Mouse (Mus musculus): ENCODE data around the gene Nmral1.
A peak's percentile ranks its signal among the peaks of the same experiment; 100 is the strongest.
"Not testable (repeated sequence)": the region's sequence is repeated elsewhere in the genome, so short reads cannot be mapped to it uniquely, and the experiment has no call there.

Gene Nmral1

GRCm38 (mm10) chr16:4718753-4719518 lies at the start of gene Nmral1:
TSS of gene Nmral1 (minus strand) at chr16:4719356.
- DNase-seq (ENCODE audit: low read depth, low spot score), result peak; percentile 56

- DNase-seq (ENCODE audit: low read depth, low spot score), result no peak
Measured at GRCm38 (mm10) chr16:4768719-4769118, 49.6 kb upstream of the Nmral1 start.

- DNase-seq (ENCODE audit: low read depth, low spot score), result no peak
Measured at GRCm38 (mm10) chr16:4767012-4767790, 48.0 kb upstream of the Nmral1 start.

- DNase-seq (ENCODE audit: low read depth, low spot score), result no peak
Measured at GRCm38 (mm10) chr16:4765852-4766251, 46.7 kb upstream of the Nmral1 start.

- DNase-seq (ENCODE audit: low read depth, low spot score), result no peak
Measured at GRCm38 (mm10) chr16:4763276-4763675, 44.1 kb upstream of the Nmral1 start.

- DNase-seq (ENCODE audit: low read depth, low spot score), result no peak
Measured at GRCm38 (mm10) chr16:4762437-4762836, 43.3 kb upstream of the Nmral1 start.

GRCm38 (mm10) chr16:4756660-4757335 lies 37.6 kb upstream of the Nmral1 start:
- not testable (repeated sequence) for DNase-seq (ENCODE audit: low read depth, low spot score)

- no peak for DNase-seq (ENCODE audit: low read depth, low spot score)
Measured at GRCm38 (mm10) chr16:4754045-4754444, 34.9 kb upstream of the Nmral1 start.

GRCm38 (mm10) chr16:4752155-4752554 lies 33.0 kb upstream of the Nmral1 start:
- DNase-seq (ENCODE audit: low read depth, low spot score), result no peak

- no peak for DNase-seq (ENCODE audit: low read depth, low spot score)
Measured at GRCm38 (mm10) chr16:4742186-4742585, 23.0 kb upstream of the Nmral1 start.

GRCm38 (mm10) chr16:4739994-4740393 lies 20.8 kb upstream of the Nmral1 start:
- no peak for DNase-seq (ENCODE audit: low read depth, low spot score)

GRCm38 (mm10) chr16:4736262-4736661 lies 17.1 kb upstream of the Nmral1 start:
- DNase-seq (ENCODE audit: low read depth, low spot score), result no peak

GRCm38 (mm10) chr16:4730776-4731358 lies 11.7 kb upstream of the Nmral1 start:
- no peak for DNase-seq (ENCODE audit: low read depth, low spot score)

- no peak for DNase-seq (ENCODE audit: low read depth, low spot score)
Measured at GRCm38 (mm10) chr16:4727963-4728362, 8.8 kb upstream of the Nmral1 start.

- no peak for DNase-seq (ENCODE audit: low read depth, low spot score)
Measured at GRCm38 (mm10) chr16:4727526-4727925, 8.4 kb upstream of the Nmral1 start.

GRCm38 (mm10) chr16:4726528-4727128 lies 7.5 kb upstream of the Nmral1 start:
- DNase-seq (ENCODE audit: low read depth, low spot score), result no peak

GRCm38 (mm10) chr16:4725780-4726527 lies 6.8 kb upstream of the Nmral1 start, which contains the start of gene Hmox2:
TSS of gene Hmox2 (plus strand) at chr16:4726361.
- peak; percentile 88 for DNase-seq (ENCODE audit: low read depth, low spot score)

GRCm38 (mm10) chr16:4725266-4725665 lies 6.1 kb upstream of the Nmral1 start:
- no peak for DNase-seq (ENCODE audit: low read depth, low spot score)

- no peak for DNase-seq (ENCODE audit: low read depth, low spot score)
Measured at GRCm38 (mm10) chr16:4722915-4723209, 3.7 kb upstream of the Nmral1 start.

GRCm38 (mm10) chr16:4722128-4722914 lies 3.2 kb upstream of the Nmral1 start:
- DNase-seq (ENCODE audit: low read depth, low spot score), result no peak
